Mouse (Mus musculus) right cerebral cortex, postnatal 10 days (tissue): Measurements from ENCODE around the gene Tbx3.

Source experiments
- DNase-seq, 2 experiments: peaks; one replicate each; pipeline ENCODE4 v3.0.0; 2021; ENCODE audit warnings: low spot score in 2 of 2

Tbx3 gene

DNA sequence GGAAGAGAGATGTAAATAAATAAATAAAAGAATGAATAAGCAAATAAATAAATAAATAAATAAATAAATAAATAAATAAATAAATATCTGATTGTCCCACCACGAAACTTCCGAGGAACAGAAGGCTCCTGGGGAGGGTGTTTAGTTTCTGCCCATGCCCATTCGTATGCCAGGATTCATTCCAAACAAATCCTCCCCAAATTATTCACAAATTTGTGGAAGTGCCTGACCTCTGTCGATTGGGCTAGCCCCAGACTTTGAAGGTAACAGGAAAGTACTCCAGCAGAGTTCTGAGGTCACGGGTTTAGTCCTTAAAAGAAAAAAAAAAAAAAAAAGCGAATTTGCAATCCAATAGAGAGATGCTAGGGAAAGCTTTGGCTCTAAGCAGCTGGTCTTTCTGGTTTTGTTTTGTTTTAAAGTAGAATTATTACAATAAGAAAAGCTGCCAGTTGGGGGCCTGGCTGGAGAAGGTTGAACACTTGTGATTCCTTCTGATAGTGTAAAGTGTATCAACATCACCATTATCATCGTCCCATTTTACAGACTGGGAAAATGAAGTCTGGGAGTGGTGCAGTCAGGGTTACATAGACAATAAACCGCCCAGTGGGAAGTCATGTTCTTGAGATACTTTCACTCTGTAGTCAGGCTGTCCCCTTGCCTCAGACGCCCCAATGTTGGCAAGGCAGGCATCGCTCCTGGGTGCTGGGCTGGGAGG, 9.3 kb downstream of the Tbx3 start:
- no peak for DNase-seq

DNA sequence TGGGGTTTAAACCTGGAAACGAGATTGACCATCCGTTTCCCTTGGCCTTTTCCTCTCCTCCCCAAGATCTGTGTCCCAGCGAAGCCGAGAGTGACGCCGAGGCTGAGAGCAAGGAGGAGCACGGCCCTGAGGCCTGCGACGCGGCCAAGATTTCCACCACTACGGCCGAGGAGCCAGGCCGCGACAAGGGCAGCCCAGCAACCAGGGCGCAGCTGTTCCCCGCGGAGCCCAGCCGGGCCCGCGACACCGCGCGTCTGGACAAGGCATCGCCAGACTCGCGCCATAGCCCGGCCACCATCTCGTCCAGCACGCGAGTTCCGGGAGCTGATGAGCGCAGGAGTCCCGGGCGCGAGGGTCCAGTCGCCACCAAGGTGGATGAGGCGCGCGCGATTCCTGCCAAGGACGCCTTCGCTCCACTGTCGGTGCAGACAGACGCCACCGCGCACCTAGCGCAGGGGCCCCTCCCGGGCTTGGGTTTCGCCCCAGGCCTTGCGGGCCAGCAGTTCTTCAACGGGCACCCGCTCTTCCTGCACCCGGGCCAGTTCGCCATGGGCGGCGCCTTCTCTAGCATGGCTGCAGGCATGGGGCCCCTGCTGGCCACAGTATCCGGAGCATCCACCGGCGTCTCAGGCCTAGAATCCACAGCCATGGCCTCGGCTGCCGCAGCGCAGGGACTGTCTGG, 10.0 kb downstream of the Tbx3 start:
- no peak for DNase-seq

DNA sequence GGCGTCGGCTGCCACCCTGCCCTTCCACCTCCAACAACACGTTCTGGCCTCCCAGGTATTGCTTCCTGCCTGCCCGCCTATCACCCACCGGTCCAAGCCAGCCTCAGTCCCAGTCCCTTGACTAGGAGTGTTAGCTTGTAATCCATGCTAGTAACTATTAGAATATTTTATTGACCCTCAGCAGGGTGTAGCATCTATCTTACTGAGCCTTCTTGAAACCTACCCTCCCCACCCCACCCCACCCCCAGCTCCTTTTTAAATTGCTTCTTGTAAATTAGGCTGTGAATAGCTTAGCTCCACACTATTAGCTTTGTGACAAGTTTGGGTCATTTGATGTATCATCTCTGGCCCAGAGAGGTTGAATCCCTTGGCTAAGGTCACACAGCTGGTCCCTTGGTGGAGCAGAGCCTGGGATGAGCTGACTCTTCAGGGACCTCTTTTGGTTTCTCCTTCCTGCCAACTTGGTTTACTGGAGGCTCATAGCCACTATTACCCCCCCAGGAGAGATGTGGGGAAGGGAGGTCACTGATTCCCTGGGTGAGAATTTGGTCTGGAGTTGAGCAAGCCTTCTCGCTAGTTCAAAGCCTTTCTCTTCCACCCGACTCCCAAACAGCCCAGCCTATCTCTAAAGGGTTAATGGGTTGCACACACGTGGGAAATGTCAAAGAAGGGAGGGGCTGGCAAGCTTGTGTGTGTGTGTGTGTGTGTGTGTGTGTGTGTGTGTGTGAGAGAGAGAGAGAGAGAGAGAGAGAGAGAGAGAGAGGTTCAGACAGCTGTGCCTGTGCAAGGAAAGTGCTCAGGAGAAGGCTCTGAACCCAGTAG, 10.8 kb downstream of the Tbx3 start:
- DNase-seq, result no peak

DNA sequence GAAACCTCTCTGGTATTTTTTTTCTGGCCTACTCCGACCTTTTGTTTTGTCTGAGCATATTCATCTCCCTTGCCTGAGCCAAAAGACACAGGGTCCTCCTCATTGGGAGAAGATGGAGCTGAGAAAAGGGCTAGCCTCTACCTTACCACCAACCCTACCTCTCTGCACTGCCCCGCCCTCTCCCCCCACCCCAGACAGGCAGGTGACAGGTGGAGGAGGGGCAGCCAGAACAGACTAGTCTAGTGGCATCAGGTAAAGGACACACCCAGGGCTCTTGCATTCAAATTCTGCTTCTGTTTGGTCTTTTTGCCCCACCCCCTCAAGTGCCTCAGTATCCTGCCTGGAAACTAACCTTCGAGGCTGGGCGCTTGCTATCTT, 11.4 kb downstream of the Tbx3 start:
- DNase-seq, result no peak

DNA sequence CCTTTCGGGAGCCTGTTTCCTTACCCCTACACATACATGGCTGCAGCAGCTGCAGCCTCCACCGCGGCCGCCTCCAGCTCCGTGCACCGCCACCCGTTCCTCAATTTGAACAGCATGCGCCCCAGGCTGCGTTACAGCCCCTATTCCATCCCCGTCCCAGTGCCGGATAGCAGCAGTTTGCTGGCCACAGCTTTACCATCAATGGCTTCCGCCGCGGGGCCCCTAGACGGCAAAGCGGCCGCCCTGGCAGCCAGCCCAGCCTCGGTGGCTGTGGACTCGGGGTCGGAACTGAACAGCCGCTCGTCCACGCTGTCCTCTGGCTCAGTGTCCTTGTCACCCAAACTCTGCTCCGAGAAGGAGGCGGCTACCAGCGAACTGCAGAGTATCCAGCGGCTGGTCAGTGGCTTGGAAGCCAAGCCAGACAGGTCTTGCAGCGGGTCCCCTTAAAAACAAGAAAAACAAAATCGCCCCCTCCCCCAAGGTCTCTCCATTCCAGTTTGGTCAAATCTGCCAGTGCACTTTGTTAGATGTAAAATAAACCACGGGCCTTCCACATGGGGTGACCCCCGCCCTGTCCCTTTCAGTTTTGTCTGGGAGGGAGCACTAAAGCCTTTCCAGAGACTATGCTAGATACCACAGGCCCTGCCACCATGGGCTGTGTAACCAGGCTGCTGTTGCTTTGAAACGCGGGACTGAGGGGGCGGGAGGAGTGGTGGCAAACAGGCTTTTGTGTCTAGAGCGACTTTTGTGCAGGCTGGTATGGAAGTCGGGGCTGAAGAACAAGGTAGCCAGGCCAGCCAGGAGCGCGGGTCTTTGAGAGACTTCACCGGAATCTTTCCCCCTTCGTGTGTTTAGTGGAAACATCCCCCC, 12.4 kb downstream of the Tbx3 start:
- no peak for DNase-seq

DNA sequence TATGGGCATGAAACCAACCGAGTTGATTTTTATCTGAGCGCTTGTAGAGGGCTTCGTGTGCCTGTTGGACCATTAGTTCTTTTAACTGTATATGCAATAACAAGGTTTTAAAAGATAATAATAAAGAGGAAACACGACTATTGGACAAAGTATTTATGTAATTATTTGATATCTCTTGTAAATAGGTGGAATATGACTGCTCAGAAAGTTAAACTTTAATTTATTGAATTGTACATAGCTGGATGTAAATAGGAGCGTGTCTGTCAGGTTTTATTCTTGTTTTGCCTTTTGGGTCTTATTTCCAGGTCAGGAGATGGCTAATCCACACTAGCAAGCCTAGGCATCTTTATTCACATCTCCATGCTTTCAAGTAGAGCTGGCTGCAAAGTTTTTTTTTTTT, 13.4 kb downstream of the Tbx3 start:
- no peak for DNase-seq

DNA sequence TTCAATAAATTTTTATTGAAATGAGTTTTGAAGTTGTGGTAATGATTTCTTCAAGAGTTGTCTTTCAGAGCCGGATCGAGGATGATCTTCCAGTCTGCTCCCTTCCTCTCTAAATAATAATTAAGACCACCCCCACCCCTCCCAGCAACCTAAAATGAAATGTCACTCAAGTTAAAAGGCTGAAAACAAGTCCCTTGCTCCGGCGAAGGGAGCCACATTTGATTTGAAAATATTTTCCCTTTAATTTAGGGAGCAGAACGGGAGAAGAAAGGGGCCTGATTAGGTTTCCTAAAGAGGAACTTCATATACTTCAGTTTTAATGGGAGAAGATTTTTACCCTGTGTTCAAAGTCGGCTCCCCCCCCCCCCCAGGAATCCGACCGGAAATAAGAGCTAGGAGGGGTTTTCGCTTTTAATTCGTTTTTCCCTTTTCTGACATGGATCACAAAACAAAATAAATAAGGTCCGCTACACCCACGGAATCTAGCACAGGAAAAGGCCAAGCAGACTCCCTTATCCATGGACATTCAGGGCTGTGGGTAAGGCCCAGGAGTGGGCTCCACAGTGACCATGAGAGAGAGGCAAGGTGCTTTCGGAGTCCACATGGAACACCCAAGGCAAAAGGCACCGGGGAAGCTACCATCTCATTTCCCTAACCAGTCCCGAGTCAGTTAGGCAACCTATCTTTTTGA, 14.4 kb downstream of the Tbx3 start:
- no peak for DNase-seq

DNA sequence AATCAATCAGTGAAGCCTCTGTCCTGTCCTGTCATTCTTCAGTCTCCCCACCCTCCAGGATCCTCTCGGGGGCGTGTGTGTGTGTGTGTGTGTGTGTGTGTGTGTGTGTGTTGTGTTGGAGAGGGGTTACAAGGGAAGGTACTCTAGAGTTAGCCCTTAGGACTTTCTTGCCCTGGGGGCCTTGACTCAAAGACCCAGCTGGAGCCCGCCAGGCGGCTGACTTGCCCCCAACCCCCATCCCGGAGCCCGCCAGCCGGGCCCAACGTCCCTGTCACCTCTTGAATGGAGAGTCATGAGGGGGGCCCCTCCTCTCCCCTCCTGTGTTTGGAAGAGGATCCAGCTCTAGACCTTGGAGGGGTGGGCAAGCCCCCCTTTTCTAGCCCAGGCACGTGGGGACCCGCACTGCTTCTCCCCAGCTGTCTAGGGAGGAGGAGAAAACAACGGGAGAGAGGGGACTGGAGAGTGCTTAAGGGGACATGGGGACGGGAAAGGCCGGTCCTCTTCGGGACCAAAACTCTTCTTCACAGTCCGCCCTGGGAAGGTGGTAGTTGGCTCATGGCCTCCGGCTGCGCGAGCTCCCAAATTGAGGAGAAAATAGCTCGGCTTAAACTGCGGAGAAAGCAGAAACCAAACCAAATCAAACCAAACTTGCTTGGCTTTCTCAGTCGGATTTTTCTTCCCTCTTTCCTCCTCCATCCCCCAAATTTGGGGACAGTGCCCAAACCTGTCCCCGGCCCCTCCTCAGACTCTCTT, 15.2 kb downstream of the Tbx3 start:
- DNase-seq, result no peak

DNA sequence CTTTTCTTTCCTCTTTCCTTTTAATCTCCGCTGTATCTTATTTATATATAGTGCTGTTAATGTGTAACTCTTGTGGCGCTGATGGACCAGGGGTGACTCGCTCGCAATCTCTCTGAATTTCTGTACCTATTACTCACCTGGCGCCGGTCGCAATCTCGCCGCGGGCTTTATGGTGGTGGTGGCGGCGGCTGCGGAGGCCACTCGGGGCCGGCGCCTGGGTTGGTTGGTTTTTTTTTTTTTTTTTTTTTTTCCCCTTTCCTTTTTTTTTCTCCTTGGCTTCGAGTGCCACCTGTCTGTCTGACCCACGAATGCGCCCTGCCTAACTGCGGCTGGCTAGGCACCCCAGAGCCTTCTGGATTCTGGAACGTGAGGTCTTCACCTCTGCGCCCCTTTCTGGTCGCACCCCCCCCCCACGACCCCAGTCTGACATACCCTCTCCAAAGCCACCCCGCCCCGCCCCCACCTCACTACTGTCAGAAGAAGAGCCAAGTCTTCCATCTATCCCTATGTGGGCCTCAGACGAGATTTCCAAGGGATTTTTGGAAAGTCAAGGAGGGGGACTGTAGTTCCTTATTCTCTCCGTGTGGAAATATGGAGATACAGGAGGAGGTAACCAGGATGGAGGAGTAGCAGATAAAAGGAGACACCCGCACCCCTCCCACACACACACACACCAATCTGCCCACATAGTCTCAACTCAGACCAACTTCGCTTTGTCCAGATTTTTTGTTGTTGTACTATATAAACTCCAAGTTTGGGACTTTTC, 15.9 kb downstream of the Tbx3 start:
- no peak for DNase-seq

DNA sequence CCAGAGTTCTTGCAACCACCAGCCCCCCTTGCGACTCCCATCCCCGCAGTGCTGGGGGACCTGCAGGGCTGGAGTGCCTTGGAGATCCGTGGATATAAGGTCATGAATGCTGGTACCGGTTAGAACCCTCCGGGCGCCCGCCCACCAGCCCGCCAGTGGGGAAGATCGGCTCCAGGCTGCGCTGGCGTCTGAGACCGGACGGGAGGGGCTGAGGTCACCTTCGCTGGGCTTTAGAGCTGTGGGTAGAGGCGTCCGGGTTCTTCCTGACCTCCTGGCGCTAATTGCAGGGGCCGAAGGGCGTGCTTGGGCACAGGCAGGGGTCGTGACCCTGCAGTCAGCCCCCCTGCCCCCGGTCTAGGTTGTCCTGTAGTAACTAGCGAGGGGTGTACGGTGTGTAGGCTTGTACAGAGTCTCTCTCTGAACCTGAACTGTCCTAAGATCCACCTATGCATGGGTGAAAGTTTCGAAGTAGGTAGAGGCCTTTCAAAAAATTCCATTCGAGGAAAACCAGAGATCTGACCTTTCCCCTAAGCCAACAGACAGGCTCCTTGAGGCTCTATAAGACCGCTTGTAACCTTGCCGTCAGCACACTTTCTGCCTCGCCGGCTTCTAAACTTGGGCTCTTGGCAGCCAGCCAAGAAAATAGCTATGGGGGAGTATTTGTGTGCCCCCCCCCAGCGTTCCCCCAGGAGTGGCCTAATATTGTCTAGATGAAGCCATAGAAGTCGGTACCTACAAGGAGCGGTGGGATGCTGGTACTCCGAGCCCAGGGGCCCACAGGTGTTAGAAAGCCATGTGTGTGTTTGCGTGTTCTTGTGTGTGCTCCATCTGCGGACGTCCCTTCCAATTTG, 16.8 kb downstream of the Tbx3 start:
- DNase-seq, result no peak

DNA sequence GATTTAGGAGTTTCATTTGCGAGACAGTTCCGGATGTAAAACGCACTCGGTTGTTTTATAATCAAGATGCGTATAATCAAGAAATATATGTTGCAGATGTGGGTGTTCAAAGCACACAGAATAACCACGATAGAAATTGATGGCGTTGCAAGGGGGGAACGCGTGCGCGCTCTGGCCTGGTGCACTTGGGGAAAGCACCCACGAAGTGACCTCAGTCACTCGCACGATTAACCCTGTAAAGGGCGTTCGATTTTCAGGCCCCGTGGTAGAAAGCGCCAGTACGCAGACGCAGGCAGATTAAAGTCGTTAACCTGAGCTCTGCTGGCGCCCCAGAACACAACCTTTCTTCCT, 17.4 kb downstream of the Tbx3 start:
- no peak for DNase-seq

DNA sequence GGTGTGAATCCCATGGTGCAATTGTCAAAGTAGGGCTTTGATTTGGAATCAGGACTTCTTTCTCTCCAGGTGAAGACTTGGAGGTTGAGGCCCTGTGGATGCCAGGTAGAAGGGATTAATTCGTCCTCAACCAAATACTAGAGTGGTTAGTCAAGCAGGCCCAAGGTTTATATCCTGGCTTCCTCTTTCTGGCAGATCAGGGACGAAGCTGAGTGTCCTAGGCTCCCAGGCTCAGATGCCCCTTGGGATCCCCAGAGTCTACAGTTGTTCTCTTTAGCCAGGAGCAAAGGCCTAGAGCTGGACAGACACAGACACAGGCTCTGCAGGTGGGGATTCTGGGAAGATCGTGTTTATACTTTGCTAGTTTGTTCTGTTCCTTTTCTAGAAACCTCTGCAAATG, 17.8 kb downstream of the Tbx3 start:
- no peak for DNase-seq

DNA sequence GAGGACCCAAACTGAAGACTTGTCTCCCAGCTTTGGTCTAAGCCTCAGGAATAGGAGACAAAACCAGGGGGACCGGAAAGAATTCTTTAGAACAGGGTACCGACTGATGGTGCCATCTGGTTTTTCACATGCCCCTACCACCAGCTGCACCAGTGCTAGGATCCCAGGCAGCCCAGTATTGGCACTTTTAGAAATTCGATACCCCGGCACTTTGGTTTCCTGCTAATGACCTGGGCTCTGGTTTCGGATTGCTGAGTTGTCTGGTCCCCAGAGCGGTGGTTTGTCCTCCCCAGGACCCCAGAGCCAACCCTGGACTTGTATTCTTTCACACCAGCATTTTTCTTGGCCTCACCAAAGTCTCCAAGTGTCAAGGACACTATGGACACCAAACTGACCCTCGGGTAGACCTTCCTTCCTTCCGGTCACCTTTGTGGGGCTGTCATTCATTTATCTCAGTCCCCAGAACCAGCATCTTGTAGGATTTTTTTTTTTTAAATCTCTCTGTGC, 18.5 kb downstream of the Tbx3 start:
- no peak for DNase-seq

DNA sequence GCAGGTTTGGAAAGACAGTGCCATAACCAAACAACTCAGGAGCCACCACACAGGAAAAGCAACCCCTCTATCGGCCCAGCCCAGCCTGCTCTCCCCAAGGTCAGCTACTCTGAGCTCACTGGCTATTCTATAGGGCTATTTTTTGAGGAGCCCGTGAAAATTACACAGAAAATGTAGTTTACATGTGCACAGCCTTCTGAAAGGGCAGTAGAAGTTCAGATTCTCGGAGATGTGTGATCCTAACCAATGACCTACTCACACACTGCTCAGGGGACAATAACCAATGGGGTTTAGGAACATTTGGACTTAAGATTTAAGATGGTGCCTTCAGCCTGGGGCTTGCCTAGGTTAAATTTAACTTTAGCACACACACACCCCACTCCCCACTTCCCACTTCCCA, 19.0 kb downstream of the Tbx3 start:
- no peak for DNase-seq

DNA sequence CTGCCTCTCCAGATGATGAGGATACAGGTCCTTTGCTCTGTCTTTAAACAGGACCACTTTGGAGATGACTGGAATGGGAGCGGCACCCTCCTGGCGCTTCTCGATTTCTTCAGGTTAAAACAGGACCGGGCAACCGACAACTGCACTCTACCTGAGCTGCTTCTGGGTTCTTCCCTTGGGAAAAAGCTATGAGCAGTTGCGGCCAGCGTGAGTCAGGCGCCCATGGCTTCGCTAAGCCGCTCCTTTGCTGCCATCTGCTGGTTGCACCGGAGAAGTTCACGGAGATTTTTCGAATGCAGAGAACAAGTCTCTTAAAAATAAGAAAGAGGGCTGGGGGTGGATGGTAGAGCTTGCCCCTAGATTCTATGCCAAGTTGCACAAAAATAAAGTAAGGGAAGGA, 20.6 kb downstream of the Tbx3 start:
- DNase-seq, result peak; percentile 74 to 85

DNA sequence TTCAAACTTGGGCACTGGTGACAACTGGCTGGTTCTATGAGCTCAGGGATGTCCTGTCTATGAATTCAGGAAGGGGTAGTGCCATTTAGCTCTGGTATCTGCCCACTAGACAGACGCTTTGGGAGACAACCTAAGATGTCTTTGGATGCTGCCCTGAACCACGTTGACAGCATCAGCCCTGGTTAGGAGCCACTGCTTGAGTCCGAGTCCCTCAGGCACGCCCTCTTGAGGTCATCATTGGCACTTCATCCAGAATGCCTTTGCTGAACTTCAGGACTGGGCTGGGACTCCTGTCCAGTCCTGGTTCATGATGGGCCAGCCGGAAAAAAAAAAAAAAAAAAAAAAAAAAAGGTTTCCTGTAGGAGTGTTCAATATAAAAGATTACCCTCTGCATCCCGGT, 22.0 kb downstream of the Tbx3 start:
- no peak for DNase-seq

DNA sequence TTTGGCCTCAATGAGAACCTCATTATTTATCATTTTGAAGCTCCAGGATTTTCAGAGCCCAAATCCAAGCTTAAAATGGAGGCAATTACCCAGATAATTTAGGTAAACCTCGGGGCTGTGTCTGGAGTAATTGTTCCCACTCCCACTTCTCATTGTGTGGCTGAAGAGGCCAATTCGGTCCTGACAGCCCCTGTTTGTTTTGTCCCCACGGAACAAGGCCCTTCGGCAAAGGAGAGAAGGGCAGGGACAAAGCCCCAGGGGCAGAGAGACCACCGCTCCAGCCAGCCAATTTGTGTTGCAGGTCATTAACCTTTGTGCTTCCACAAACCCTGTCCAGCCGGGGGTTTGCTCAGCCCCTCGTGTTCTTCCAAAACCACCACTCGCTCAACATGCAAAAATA, 24.4 kb downstream of the Tbx3 start:
- DNase-seq, result no peak

DNA sequence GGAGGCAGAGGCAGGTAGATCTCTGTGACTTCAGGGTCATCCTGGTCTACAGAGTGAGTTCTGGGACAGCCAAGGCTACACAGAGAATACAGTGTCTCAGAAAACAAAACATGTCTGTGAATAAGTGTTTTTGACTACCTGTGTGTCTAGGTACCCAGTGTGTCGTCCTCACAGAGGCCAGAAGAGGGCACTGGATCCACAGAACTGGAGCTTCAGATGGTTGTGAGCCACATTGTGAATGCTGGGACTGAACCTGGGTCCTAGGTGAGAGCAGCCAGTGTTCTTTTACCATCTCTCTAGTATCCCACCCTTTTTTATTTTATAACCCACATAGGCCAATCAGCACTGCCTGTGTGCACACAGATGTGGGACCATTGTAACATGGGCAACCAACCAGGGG, 32.6 kb downstream of the Tbx3 start:
- DNase-seq, result no peak

DNA sequence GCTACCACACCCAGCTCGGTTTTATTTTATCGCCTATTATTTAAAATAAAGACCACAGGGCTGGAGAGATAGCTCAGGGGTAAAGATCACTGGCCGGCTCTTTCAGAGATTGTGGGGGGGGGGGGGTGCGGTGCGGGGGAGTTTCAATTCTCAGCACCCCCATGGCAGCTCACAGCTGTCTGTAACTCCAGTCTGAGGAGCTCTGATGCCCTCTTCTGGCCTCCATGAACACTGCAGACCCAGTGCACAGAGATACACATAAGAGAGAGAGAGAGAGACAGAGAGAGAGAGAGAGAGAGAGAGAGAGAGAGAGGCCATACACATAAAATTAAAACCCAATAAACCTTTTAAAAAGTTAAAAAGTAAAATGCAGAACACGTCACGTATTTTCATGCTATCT, 34.4 kb downstream of the Tbx3 start:
- DNase-seq, result no peak
